Mouse (Mus musculus) limb, embryonic 11.5 days (tissue): ENCODE results near the gene Lsm6. TPM values are rescaled to one million over a fixed set of nuclear protein-coding genes. Genes with fewer than 3 reads are reported as not detected.

Experiments used
- ATAC-seq: fragments of 200-750 bp; cut with Nextera tagmentation; 2 replicates; pipeline ENCODE4 v1.8.0; 2017; ENCODE audit warnings: low read depth; ENCODE audit not compliant: insufficient number of reproducible peaks, low FRiP score, low TSS enrichment
- DNase-seq: peaks from one replicate; pipeline ENCODE4 v3.0.0-alpha.2; 2015; ENCODE audit warnings: low spot score
- H3K27ac ChIP-seq: fragments of 300-500 bp; sonication (generic); replicated peaks from 2 replicates; pipeline ENCODE4 v1.5.1; 2014; ENCODE audit warnings: low read depth, mild to moderate bottlenecking, low read length
- H3K27me3 ChIP-seq: fragments of 300-500 bp; sonication (generic); 2 replicates; pipeline ENCODE4 v1.6.1; 2014; ENCODE audit warnings: mild to moderate bottlenecking, low read length, mixed read lengths; ENCODE audit not compliant: control insufficient read depth, insufficient read depth
- H3K36me3 ChIP-seq: fragments of 300-500 bp; sonication (generic); 2 replicates; pipeline ENCODE4 v1.6.1; 2014; ENCODE audit warnings: mild to moderate bottlenecking, low read length, moderate library complexity, mixed read lengths; ENCODE audit not compliant: control insufficient read depth, insufficient read depth
- H3K4me1 ChIP-seq: fragments of 300-500 bp; sonication (generic); 2 replicates; pipeline ENCODE4 v1.6.1; 2014; ENCODE audit warnings: low read length, mixed read lengths; ENCODE audit not compliant: control insufficient read depth, insufficient read depth
- H3K4me2 ChIP-seq: fragments of 300-500 bp; sonication (generic); 2 replicates; pipeline ENCODE4 v1.6.1; 2014; ENCODE audit warnings: low read depth, mild to moderate bottlenecking, moderate library complexity; ENCODE audit not compliant: severe bottlenecking
- H3K4me3 ChIP-seq: fragments of 300-500 bp; sonication (generic); 2 replicates; pipeline ENCODE4 v1.5.1; 2014; ENCODE audit warnings: low read depth, low read length
- H3K9ac ChIP-seq: fragments of 300-500 bp; sonication (generic); 2 replicates; pipeline ENCODE4 v1.6.1; 2014; ENCODE audit warnings: mild to moderate bottlenecking, low read length
- H3K9me3 ChIP-seq: fragments of 300-500 bp; sonication (generic); 2 replicates; pipeline ENCODE4 v1.6.1; 2016; ENCODE audit warnings: low read length; ENCODE audit not compliant: control insufficient read depth
- WGBS: fragments of 180-500 bp; shearing (Covaris S2); extraction: QIAGEN DNeasy Blood & Tissue Kit; methylation state at CpG from one replicate; pipeline ENCODE4 v1.1.7; 2014; 5-methylcytosine and 5-hydroxymethylcytosine counted together
- polyA plus RNA-seq: library from polyadenylated mRNA; unstranded; fragments of >200 nt; fragmentation: Nextera tagmentation; extraction: Ambion mirVana; gene quantifications from 2 replicates; pipeline ENCODE4 v1.2.1, GENCODE M21; 2014

Gene Lsm6
- polyA plus RNA-seq, 1 experiment from 2014 or later: 284 TPM

GRCm38 (mm10) chr8:78793231-78793630, 27.7 kb downstream of the Lsm6 start:
- Histone ChIP-seq H3K9me3 (no peaks in the 10 kb centered on the region), H3K4me3 (no peak overlapping the region), H3K4me1 (no peaks in the 10 kb centered on the region), H3K4me2 (no peak overlapping the region), H3K27ac (no peak overlapping the region), H3K27me3 (no peaks in the 10 kb centered on the region), H3K9ac (no peak overlapping the region), H3K36me3 (no peaks in the 10 kb centered on the region)
- 71% methylated on average over 4 of the region's 4 CpGs for WGBS
- DNase-seq (no peak), ATAC-seq (no peak)

DNA sequence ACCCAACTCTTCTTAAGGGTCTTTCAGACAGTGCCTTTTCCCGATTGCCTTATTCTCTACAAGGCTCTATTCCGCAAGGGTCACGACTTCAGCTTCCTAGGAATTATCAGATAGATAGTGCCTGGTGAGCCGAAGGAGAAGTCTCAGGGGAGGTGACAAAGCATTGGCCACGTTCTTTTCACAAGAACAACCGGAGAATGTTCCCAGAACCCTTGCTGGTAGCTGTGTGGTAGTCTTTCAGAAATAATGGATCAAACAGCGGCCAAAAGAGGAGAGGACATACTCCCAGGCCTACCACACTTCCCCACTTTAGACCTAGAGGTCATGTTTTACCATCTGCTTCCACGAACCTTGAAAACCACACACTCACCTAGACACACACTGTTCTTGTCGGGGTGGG, 44.1 kb downstream of the Lsm6 start:
- Histone ChIP-seq H3K4me3 (no peak overlapping the region), H3K9ac (no peak overlapping the region), H3K4me2 (no peak overlapping the region), H3K27ac (no peak overlapping the region), H3K27me3 (no peaks in the 10 kb centered on the region), H3K36me3 (no peaks in the 10 kb centered on the region), H3K4me1 (no peaks in the 10 kb centered on the region), H3K9me3 (no peaks in the 10 kb centered on the region)
- WGBS: 89% methylated on average over 9 of the region's 9 CpGs
- no peak for DNase-seq
- no peak for ATAC-seq

DNA sequence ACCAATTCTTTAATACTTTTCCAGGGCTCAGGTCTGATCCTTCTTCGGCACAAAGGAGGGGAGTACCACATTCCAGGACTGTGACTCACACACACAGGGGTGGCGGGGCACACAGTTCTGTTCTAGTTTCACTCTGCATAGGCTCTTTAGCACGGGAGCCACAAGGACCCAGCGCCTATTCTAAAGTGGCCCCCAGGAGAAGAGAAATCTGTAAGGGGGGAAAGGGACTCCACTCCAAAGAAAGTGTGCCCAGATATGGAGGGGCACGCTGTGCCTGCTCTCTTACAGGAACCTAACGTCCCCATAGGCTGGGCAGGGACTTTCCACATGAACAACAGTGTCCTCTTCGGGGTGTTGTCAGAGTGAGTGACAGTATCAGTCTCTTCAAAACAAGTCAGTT, 49.7 kb downstream of the Lsm6 start:
- Histone ChIP-seq H3K4me3 (no peak overlapping the region), H3K27me3 (no peaks in the 10 kb centered on the region), H3K9ac (no peak overlapping the region), H3K9me3 (no peaks in the 10 kb centered on the region), H3K4me2 (no peak overlapping the region), H3K27ac (no peak overlapping the region), H3K4me1 (no peaks in the 10 kb centered on the region), H3K36me3 (no peaks in the 10 kb centered on the region)
- no peak for ATAC-seq
- DNase-seq: peak; percentile 16
- WGBS: 77% methylated on average over 7 of the region's 7 CpGs

DNA sequence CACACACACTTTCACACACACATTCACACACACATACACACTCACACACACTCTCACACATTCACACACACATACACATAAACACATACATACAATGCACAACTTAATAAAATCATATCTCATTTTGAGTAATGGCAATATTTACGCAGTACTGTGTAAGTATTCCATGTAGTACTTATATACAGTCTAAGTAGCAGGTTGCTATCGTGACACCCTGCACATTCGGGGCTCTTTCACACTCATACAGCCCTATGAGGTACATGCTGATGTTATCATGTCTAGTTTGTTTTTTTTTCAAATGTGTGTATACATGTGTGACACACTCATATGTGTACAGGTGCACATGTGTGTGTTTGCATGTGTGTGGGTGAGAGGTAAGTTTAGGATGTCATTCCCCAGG, 50.4 kb downstream of the Lsm6 start:
- H3K9me3 ChIP-seq: no peaks in the 10 kb centered on the region
- H3K27me3 ChIP-seq: no peaks in the 10 kb centered on the region
- no peak overlapping the region for H3K4me2 ChIP-seq
- DNase-seq (no peak), ATAC-seq (no peak)
- no peak overlapping the region for H3K27ac ChIP-seq
- H3K4me3 ChIP-seq: no peak overlapping the region
- no peaks in the 10 kb centered on the region for H3K36me3 ChIP-seq
- H3K4me1 ChIP-seq: no peaks in the 10 kb centered on the region
- 94% methylated on average over 3 of the region's 3 CpGs for WGBS
- H3K9ac ChIP-seq: no peak overlapping the region

DNA sequence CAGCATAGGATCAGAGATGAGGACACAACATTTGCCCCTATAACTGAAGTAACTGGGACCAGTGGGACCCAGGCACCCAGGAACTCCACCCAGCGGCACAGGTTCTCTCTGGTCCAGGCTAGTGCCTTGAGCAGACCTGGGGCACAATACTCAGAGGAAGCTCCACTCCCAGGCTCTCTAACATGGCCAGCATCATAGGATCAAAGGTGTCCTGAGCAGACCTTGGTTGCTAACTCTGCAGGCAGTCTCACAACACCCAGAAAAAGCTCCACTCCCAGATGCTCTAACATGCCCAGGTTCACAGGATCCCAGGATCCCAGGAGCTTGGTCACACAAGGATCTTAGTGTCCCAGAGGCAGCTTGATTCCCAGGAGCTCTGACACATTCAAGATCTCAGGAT, 55.4 kb downstream of the Lsm6 start:
- H3K4me1 ChIP-seq: no peaks in the 10 kb centered on the region

GRCm38 (mm10) chr8:78764976-78765375, 56.0 kb downstream of the Lsm6 start:
- DNase-seq (peak; percentile 19), ATAC-seq (no peak)
- no peaks in the 10 kb centered on the region for H3K27me3 ChIP-seq
- H3K4me2 ChIP-seq: no peak overlapping the region
- no peak overlapping the region for H3K4me3 ChIP-seq
- no peaks in the 10 kb centered on the region; the same call in 1 of the 2 replicates for H3K9me3 ChIP-seq
- no peaks in the 10 kb centered on the region for H3K4me1 ChIP-seq
- no peak overlapping the region for H3K27ac ChIP-seq
- H3K36me3 ChIP-seq: no peaks in the 10 kb centered on the region
- H3K9ac ChIP-seq: no peak overlapping the region

More for the DNA sequence above, 55.4 kb downstream of the Lsm6 start:
- Histone ChIP-seq H3K9ac (no peak overlapping the region), H3K36me3 (no peaks in the 10 kb centered on the region), H3K27me3 (no peaks in the 10 kb centered on the region), H3K27ac (no peak overlapping the region), H3K4me2 (no peak overlapping the region), H3K9me3 (no peaks in the 10 kb centered on the region; the same call in 1 of the 2 replicates), H3K4me3 (no peak overlapping the region)
- 90% methylated on average over 1 of the region's 1 CpGs for WGBS
- DNase-seq (no peak), ATAC-seq (no peak)

DNA sequence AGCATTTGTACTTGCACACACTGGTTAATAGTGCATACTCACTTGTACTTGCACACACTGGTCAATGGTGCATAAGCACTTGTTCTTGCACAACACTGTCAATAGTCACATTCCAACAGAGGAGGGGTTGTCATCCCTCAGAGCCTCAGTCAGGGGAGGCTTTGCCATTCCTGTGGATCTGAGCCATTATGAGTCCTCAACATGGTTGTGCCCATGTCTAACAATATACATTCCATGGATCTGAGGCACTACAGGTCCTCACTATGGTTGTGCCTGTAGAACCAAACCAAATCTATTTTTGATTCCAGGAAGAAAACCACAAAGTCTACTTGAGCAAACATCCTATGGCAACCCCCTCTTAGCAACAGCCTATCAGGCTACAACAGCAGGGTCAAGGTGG, 61.8 kb downstream of the Lsm6 start:
- H3K9ac ChIP-seq: no peak overlapping the region
- DNase-seq (no peak), ATAC-seq (no peak)

DNA sequence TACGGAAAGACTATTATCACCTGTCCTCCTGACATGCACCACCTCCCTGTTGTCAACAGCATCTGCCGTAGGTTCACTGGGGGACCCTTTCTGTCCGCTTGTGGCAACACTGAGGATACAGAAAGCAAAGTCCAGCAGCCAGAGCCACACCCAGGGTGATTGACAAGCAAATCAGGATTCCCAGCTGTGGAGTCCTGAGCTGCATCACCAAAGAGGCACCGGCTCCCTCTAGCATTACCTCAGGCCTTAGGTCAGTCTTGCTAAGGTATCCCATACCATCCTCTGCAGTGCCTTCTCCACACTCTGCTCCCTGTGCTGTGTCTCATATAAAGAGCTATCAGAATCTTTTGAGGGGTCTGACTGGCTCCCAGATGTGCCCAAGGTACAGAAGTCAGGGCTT, 66.0 kb downstream of the Lsm6 start:
- Histone ChIP-seq H3K9me3 (no peaks in the 10 kb centered on the region), H3K4me1 (peaks cover 4% of the 10 kb centered on the region; the same call in 1 of the 2 replicates), H3K9ac (no peak overlapping the region), H3K27me3 (no peaks in the 10 kb centered on the region), H3K36me3 (no peaks in the 10 kb centered on the region), H3K4me3 (no peak overlapping the region), H3K4me2 (no peak overlapping the region), H3K27ac (no peak overlapping the region)
- 90% methylated on average over 4 of the region's 4 CpGs for WGBS
- no peak for DNase-seq
- no peak for ATAC-seq

More for the DNA sequence above, 61.8 kb downstream of the Lsm6 start:
- Histone ChIP-seq H3K4me2 (no peak overlapping the region), H3K27me3 (no peaks in the 10 kb centered on the region), H3K27ac (no peak overlapping the region), H3K36me3 (no peaks in the 10 kb centered on the region), H3K4me1 (no peaks in the 10 kb centered on the region), H3K4me3 (no peak overlapping the region), H3K9me3 (no peaks in the 10 kb centered on the region; the same call in 1 of the 2 replicates)
